Mouse (Mus musculus): ENCODE measurements around the gene Gm3625. TPM values are rescaled to one million over a fixed set of nuclear protein-coding genes. Genes with fewer than 3 reads are reported as not detected.
"Not testable (repeated sequence)": the region's sequence is repeated elsewhere in the genome, so short reads cannot be mapped to it uniquely, and the experiment has no call there.

Gene Gm3625
- polyA plus RNA-seq, 1 experiment, result not detected

DNA sequence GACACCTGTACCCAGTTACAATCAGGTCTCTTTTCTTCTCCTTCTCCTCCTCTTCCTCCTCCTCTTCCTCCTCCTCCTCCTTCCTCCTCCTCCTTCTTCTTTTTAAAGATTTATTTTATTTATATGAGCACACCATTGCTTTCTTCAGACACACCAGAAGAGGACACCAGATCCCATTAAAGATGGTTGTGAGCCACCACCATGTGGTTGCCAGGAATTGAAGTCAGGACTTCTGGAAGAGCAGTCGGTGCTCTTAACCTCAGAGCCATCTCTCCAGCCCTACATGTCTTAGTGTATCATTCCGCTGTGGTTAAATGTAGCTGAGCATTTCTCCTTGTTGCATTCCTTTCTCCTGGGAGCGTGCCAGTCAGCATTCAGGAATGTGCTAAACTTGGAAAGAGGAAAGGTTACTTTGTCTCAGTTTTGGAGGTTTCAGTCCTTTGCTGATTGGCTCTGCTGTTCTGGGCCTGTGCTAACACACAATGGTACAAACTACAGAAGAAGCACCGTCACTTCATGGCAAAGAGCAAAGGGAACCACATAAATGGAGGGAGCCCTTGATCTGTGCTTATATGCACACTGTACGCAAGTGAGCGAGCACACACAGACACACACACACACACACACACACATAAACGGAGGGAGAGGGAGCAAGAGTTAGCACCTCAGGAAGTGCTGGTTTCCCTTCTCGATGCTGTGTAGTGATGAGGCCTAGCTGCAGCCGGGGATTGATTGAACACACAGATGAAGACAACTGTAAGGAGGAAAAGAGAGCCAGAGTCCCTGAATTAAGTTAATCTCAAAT is 34.0 kb downstream of the Gm3625 start:
- Histone ChIP-seq H3K9me3 (replicated peaks; ENCODE audit: control insufficient read depth, insufficient read depth, low read length, poor library complexity, severe bottlenecking) (peaks cover 10% of the 10 kb centered on the region), H3K9ac (ENCODE audit: low read depth, poor library complexity, severe bottlenecking) (no peak overlapping the region), H3K4me3 (ENCODE audit: low read depth, low read length) (no peak overlapping the region), H3K4me1 (ENCODE audit: control insufficient read depth, insufficient read depth, low read length) (peaks cover 6% of the 10 kb centered on the region), H3K36me3 (ENCODE audit: control insufficient read depth, insufficient read depth, low read length, poor library complexity, severe bottlenecking) (no peaks in the 10 kb centered on the region), H3K27me3 (ENCODE audit: control insufficient read depth, insufficient read depth, low read length, poor library complexity, severe bottlenecking) (no peaks in the 10 kb centered on the region), H3K27ac (ENCODE audit: insufficient read depth, low read length) (peak overlapping the region; percentile 46)
- no peak for TF ChIP-seq POLR2A (IDR thresholded peaks at IDR 0.05; ENCODE audit: insufficient read depth, low read length)
- TF ChIP-seq EP300 (IDR thresholded peaks at IDR 0.05; ENCODE audit: insufficient read depth, low read depth, low read length), result no peak
- TF ChIP-seq CTCF (IDR thresholded peaks at IDR 0.05; ENCODE audit: low read depth, low read length), result no peak

DNA sequence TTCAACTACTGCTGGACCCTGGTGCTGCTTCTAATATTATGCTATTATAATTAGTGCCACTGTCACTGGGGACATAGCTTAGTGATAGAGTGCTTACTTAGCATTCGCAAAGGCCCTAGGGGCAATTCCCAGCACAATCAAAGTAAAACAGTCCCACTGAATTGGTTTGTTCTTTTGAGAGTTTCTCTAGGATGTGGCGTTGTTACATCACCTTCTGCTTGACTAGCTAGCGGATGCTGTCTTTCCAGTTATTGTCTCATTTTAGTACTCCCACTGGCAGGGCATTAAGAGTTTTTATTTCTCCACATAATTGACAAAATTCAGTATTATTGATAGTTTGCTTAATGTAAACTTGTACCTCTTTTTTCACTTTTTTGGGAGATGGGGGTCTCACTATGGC is 34.7 kb downstream of the Gm3625 start:
- no peak overlapping the region for H3K9ac ChIP-seq (ENCODE audit: low read depth, poor library complexity, severe bottlenecking)
- H3K27me3 ChIP-seq (ENCODE audit: control insufficient read depth, insufficient read depth, low read length, poor library complexity, severe bottlenecking), result no peaks in the 10 kb centered on the region
- TF ChIP-seq POLR2A (IDR thresholded peaks at IDR 0.05; ENCODE audit: insufficient read depth, low read length), result no peak

GRCm38 (mm10) chr12:4557436-4557835 is 35.3 kb downstream of the Gm3625 start:
- H3K27me3 ChIP-seq (ENCODE audit: control insufficient read depth, insufficient read depth, low read length, poor library complexity, severe bottlenecking), result no peaks in the 10 kb centered on the region
- no peak for TF ChIP-seq EP300 (IDR thresholded peaks at IDR 0.05; ENCODE audit: insufficient read depth, low read depth, low read length)
- TF ChIP-seq CTCF (IDR thresholded peaks at IDR 0.05; ENCODE audit: low read depth, low read length), result no peak
- TF ChIP-seq POLR2A (IDR thresholded peaks at IDR 0.05; ENCODE audit: insufficient read depth, low read length), result no peak
- H3K9me3 ChIP-seq (replicated peaks; ENCODE audit: control insufficient read depth, insufficient read depth, low read length, poor library complexity, severe bottlenecking), result peaks cover 10% of the 10 kb centered on the region
- peak overlapping the region; percentile 93 for H3K27ac ChIP-seq (ENCODE audit: insufficient read depth, low read length)
- peaks cover 6% of the 10 kb centered on the region for H3K4me1 ChIP-seq (ENCODE audit: control insufficient read depth, insufficient read depth, low read length)
- H3K36me3 ChIP-seq (ENCODE audit: control insufficient read depth, insufficient read depth, low read length, poor library complexity, severe bottlenecking), result no peaks in the 10 kb centered on the region
- H3K9ac ChIP-seq (ENCODE audit: low read depth, poor library complexity, severe bottlenecking), result no peak overlapping the region
- H3K4me3 ChIP-seq (ENCODE audit: low read depth, low read length), result no peak overlapping the region

More for the DNA sequence above, 34.7 kb downstream of the Gm3625 start:
- H3K4me3 ChIP-seq (ENCODE audit: low read depth, low read length), result no peak overlapping the region
- H3K9me3 ChIP-seq (replicated peaks; ENCODE audit: control insufficient read depth, insufficient read depth, low read length, poor library complexity, severe bottlenecking), result peaks cover 10% of the 10 kb centered on the region
- H3K36me3 ChIP-seq (ENCODE audit: control insufficient read depth, insufficient read depth, low read length, poor library complexity, severe bottlenecking), result no peaks in the 10 kb centered on the region
- H3K27ac ChIP-seq (ENCODE audit: insufficient read depth, low read length), result peak overlapping the region; percentile 46
- peaks cover 6% of the 10 kb centered on the region for H3K4me1 ChIP-seq (ENCODE audit: control insufficient read depth, insufficient read depth, low read length)

- H3K9ac ChIP-seq (ENCODE audit: low read depth, poor library complexity, severe bottlenecking), result no peak overlapping the region
- peak overlapping the region; percentile 93 for H3K27ac ChIP-seq (ENCODE audit: insufficient read depth, low read length)
- TF ChIP-seq POLR2A (IDR thresholded peaks at IDR 0.05; ENCODE audit: insufficient read depth, low read length) (no peak), CTCF (IDR thresholded peaks at IDR 0.05; ENCODE audit: low read depth, low read length) (no peak), EP300 (IDR thresholded peaks at IDR 0.05; ENCODE audit: insufficient read depth, low read depth, low read length) (peak; percentile 59; the same call in 1 of the 2 replicates)
- peaks cover 6% of the 10 kb centered on the region for H3K4me1 ChIP-seq (ENCODE audit: control insufficient read depth, insufficient read depth, low read length)
- H3K9me3 ChIP-seq (replicated peaks; ENCODE audit: control insufficient read depth, insufficient read depth, low read length, poor library complexity, severe bottlenecking), result peaks cover 10% of the 10 kb centered on the region
- H3K36me3 ChIP-seq (ENCODE audit: control insufficient read depth, insufficient read depth, low read length, poor library complexity, severe bottlenecking), result no peaks in the 10 kb centered on the region
- no peaks in the 10 kb centered on the region for H3K27me3 ChIP-seq (ENCODE audit: control insufficient read depth, insufficient read depth, low read length, poor library complexity, severe bottlenecking)
- no peak overlapping the region for H3K4me3 ChIP-seq (ENCODE audit: low read depth, low read length)
Observed at GRCm38 (mm10) chr12:4556891-4557290, 35.8 kb downstream of the Gm3625 start.

DNA sequence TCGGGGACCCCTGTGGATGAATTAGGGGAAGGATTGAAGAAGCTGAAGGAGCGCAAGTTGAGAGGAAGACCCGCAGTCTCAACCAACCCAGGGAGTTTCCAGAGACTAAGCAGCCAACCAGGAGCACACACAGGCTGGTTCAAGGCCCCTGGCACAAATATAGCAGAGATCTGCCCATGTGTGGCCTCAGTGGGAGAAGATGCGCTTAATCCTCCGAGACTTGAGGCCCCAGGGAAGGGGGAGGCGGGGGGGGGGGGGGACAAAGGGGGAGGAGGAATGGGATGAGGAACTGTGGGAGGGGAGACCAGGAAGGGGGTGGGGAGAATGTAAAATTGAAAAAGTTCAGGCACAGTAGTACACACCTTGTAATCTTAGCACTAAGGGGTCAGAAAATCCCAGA is 37.3 kb downstream of the Gm3625 start:
- TF ChIP-seq POLR2A (IDR thresholded peaks at IDR 0.05; ENCODE audit: insufficient read depth, low read length), result no peak
- no peak for TF ChIP-seq CTCF (IDR thresholded peaks at IDR 0.05; ENCODE audit: low read depth, low read length)
- TF ChIP-seq EP300 (IDR thresholded peaks at IDR 0.05; ENCODE audit: insufficient read depth, low read depth, low read length), result no peak
- no peaks in the 10 kb centered on the region; the same call in 1 of the 2 replicates for H3K9me3 ChIP-seq (replicated peaks; ENCODE audit: control insufficient read depth, insufficient read depth, low read length, poor library complexity, severe bottlenecking)
- peak overlapping the region; percentile 47; the same call in 1 of the 2 replicates for H3K27ac ChIP-seq (ENCODE audit: insufficient read depth, low read length)
- H3K4me3 ChIP-seq (ENCODE audit: low read depth, low read length), result peak overlapping the region; percentile 46; the same call in 1 of the 2 replicates
- H3K36me3 ChIP-seq (ENCODE audit: control insufficient read depth, insufficient read depth, low read length, poor library complexity, severe bottlenecking), result no peaks in the 10 kb centered on the region
- H3K9ac ChIP-seq (ENCODE audit: low read depth, poor library complexity, severe bottlenecking), result peak overlapping the region; percentile 38
- no peaks in the 10 kb centered on the region for H3K27me3 ChIP-seq (ENCODE audit: control insufficient read depth, insufficient read depth, low read length, poor library complexity, severe bottlenecking)
- peaks cover 6% of the 10 kb centered on the region for H3K4me1 ChIP-seq (ENCODE audit: control insufficient read depth, insufficient read depth, low read length)

GRCm38 (mm10) chr12:4553704-4554103 is 39.0 kb downstream of the Gm3625 start:
- not testable (repeated sequence) for H3K4me3 ChIP-seq (ENCODE audit: low read depth, low read length); H3K4me1 ChIP-seq (ENCODE audit: control insufficient read depth, insufficient read depth, low read length); H3K27me3 ChIP-seq (ENCODE audit: control insufficient read depth, insufficient read depth, low read length, poor library complexity, severe bottlenecking); H3K9me3 ChIP-seq (replicated peaks; ENCODE audit: control insufficient read depth, insufficient read depth, low read length, poor library complexity, severe bottlenecking); H3K9ac ChIP-seq (ENCODE audit: low read depth, poor library complexity, severe bottlenecking); H3K27ac ChIP-seq (ENCODE audit: insufficient read depth, low read length); H3K36me3 ChIP-seq (ENCODE audit: control insufficient read depth, insufficient read depth, low read length, poor library complexity, severe bottlenecking)
